Mouse (Mus musculus): ENCODE results near the gene Gm8281.
"Not testable (repeated sequence)": the region's sequence is repeated elsewhere in the genome, so short reads cannot be mapped to it uniquely, and the experiment has no call there.

Gene Gm8281

DNA sequence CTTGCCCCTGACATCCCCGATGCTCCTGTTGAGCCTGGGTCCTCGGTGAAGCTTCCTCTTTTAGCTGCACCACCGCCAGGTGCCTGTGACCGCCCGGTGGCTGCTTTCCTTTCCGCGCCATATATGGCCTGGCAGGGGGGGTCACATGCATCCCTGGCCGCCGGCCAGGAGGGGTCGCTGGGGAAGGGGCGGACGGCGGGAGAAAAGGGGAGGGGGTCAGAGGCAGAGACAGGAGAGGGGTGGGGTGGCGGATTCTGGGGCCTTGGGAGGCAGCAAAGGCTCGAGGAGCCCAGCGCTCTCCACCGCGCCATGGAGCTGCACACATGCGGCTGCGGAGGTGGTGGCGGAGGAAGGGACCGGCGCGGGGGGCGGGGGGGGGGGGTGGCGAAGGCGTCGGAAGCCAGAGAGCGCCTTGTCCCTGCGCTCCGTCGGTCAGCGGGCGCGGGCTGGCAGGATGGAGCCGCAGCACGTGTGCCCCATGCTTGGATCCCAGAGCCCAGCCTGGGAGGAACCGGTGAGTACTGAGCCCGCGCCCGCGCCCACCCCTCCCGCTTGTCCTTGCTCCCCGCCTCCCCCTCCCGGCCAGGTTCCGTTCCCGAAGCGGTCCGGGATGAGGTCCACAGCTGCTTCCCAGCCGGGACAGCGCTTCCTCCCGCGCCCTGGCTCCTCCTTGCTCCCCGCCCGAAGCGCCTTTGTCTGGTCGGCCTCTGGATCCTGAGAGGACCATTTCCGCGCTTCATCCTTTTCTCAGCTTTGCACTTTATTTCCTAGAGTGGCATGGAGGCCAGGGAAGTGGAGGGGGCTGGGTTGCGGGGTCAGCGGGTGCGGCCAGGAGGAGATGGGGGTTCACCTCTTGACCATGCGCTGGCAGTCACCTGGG, at the start of gene Gm8281:
TSS of gene Gm8281 (plus strand) at position 430 of the 880 bp plus-strand sequence.
- not testable (repeated sequence) for DNase-seq (ENCODE audit: low spot score)

DNA sequence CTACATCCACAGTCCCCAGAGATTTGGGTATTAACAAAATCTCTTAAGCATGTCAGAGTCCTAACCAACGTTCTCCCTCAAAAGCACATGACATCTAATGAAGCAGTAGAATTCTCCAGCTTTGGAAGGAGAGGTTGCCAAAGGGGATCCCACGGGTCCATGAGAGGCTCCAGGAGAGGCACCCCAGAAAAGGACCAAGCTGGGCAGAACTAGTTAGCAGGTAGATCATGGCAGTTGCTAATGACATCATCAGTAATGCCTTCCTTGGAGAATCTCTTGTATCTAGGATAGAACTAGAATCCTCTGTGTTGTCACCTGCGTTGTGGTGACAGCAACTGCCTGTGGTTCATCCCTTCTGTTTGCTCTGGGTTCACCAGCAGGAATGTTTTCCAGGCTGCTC, 20.5 kb upstream of the Gm8281 start, which contains the start of gene 4930555G01Rik:
TSS of gene 4930555G01Rik (plus strand) at position 301 of the 400 bp plus-strand sequence.
- not testable (repeated sequence) for DNase-seq (ENCODE audit: low spot score)

DNA sequence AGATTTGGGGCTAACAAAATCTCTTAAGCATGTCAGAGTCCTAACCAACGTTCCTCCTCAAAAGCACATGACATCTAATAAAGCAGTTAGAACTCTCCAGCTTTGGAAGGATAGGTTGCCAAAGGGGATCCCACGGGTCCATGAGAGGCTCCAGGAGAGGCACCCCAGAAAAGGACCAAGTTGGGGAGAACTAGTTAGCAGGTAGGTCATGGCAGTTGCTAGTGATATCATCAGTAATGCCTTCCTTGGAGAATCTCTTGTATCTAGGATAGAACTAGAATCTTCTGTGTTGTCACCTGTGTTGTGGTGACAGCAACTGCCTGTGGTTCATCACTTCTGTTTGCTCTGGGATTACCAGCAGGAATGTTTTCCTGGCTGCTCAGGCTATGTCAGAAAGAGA, 60.4 kb downstream of the Gm8281 start, which contains the start of gene Gm8279:
TSS of gene Gm8279 (plus strand) at position 301 of the 400 bp plus-strand sequence.
- not testable (repeated sequence) for DNase-seq (ENCODE audit: low spot score)

All from ovary, adult 18-20 months (tissue).